Mouse (Mus musculus) gastrocnemius, postnatal 36 days (tissue): ENCODE data around the gene Lsm4. TPM values are rescaled to one million over a fixed set of nuclear protein-coding genes. Genes with fewer than 3 reads are reported as not detected.
A peak's percentile ranks its signal among the peaks of the same experiment; 100 is the strongest.

Experiments
- DNase-seq, 2 experiments: peaks; one replicate each; pipeline ENCODE4 v3.0.0; 2022
- intact Hi-C: fragments of 180-260 bp; cut with DNase I; formaldehyde crosslinking; loops from one replicate; pipeline ENCODE4 v1.15.1; 2025
- total RNA-seq, 2 experiments: library from RNA; stranded (reverse); gene quantifications; 2 replicates each; pipeline ENCODE4 v1.2.3; 2021

The Lsm4 gene
- total RNA-seq, 2 experiments from 2014 or later: 54.9 to 63.3 TPM

- no peak for DNase-seq
- intact Hi-C loops: no loop called here
These were observed 25.5 kb upstream of the Lsm4 start for GRCm38 (mm10) chr8:70647343-70648163.

GRCm38 (mm10) chr8:70648164-70648442 is 24.9 kb upstream of the Lsm4 start:
- intact Hi-C loops: no loop called here
- no peak for DNase-seq

DNA sequence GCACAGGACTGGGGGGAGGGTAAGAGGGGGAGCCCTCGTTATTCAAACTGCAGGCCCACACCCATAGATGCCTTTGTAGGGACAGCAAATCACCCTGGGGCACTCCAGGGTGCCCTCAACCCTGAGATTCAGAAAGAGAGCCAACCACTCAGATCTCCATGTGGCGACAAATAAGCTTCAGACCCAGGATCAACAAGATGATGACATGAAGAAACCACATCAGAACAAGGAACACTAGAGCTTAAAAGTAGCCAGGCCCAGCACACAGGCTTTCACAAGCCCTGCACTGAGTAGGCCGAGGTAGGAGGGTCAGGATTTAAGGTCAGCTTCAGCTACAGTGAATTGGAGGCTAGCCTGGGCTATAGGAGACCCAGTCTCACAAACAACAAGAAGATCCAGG is 24.1 kb upstream of the Lsm4 start:
- DNase-seq: no peak
- intact Hi-C loops: no loop called here

DNA sequence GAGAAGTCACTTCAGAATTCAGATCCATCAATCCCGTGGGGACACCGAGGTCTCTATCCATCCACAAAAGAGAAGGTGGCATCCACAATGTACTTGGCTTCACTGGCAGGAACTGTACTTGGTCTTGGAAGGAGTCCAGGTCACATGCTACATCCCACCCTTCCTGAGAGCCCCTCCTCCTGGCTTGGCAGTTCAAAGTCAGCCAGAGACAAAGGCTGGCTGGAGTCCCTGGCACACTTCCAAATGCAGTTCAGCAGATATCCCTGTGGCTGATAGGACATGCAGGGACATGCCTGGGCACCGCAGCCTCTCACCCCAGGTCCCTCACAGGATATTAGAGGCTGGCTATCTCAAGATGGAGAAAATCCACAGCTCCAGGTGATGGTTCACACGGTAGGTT is 23.7 kb upstream of the Lsm4 start:
- intact Hi-C loops: no loop called here
- peak; percentile 51 to 71 for DNase-seq

- intact Hi-C loops: loop anchor here (5.0 kb wide), 1 partner anchor 33 kb away; the partner anchor contains the start of gene Lrrc25
- DNase-seq: no peak
These were observed 22.7 kb upstream of the Lsm4 start for GRCm38 (mm10) chr8:70650351-70650750.

- DNase-seq: peak in 1 of 2 experiments; percentile 55
- intact Hi-C loops: loop anchor here (2.0 to 5.0 kb wide), 2 partner anchors 24 to 36 kb away; partner anchors contain the start of gene Lrrc25
These were observed 19.8 kb upstream of the Lsm4 start for GRCm38 (mm10) chr8:70653226-70653625.

GRCm38 (mm10) chr8:70654121-70654520 is 18.9 kb upstream of the Lsm4 start:
- no peak for DNase-seq
- intact Hi-C loops: loop anchor here (5.0 kb wide), 1 partner anchor 37 kb away; the partner anchor contains the start of gene Lrrc25

- DNase-seq: no peak
- intact Hi-C loops: no loop called here
These were observed 17.6 kb upstream of the Lsm4 start for GRCm38 (mm10) chr8:70655469-70655868.

DNA sequence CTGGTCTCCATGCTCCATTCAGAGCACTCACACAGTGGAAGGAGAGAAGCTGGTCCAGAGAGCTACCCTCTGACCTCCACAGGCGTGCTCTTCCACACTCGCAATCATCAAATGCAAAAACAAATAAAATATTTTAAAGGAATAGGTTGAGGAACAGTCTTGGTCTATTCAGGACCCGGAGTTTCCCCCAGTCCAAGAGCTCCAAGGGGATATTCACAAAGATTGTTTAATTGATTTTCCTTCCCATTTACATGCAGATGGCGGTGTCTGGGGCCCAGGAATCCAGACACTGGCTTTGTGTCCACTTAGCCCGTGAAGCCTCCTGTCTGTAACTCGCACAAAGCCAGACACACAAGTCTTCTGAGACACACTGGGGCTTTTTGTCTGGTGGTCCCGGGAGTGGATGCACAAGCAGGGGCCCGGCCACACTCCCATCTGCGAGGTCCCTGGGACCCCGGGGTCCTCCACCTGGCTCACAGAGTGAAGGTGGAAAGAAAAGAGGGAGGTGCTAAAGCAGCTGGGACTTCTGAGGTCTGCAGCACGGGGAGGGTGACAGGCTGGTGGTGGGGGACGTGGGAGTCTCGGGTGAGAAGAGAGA is 16.8 kb upstream of the Lsm4 start:
- DNase-seq: no peak
- intact Hi-C loops: no loop called here

- DNase-seq: no peak
- intact Hi-C loops: no loop called here
These were observed 15.8 kb upstream of the Lsm4 start for GRCm38 (mm10) chr8:70657214-70657613.

- no peak for DNase-seq
- intact Hi-C loops: no loop called here
These were observed 15.3 kb upstream of the Lsm4 start for GRCm38 (mm10) chr8:70657739-70658138.

- intact Hi-C loops: no loop called here
- DNase-seq: no peak
These were observed 14.0 kb upstream of the Lsm4 start for GRCm38 (mm10) chr8:70658897-70659603.

- DNase-seq: peak; percentile 85 to 87
- intact Hi-C loops: no loop called here
These were observed 13.3 kb upstream of the Lsm4 start for GRCm38 (mm10) chr8:70659604-70660272.

DNA sequence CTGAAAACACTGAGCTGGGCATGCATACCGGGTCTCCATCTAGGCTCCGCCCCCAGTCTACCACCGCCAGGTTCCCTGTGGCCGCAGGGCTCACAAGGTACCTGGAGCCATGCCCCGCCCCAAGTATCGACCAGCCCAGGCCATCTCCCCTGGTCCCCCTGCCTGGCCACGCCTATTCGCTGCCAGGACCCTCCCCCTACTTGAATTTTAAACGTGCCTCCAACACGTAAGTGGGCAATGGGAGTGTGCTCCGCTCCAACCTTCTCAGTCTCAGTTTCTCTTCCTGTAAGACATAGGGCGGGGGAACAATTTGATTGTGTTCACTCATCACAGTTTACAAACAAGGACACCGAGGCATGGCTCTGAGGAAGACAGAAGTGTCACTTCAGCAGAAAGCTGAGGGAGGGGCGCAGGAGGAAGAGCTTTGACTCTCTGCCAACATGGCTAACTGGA is 12.7 kb upstream of the Lsm4 start, which contains the start of gene Pgpep1:
Gene Pgpep1 (minus strand): TSS at position 116 of the 453 bp plus-strand sequence.
- peak in 1 of 2 experiments; percentile 13 for DNase-seq
- intact Hi-C loops: no loop called here

- intact Hi-C loops: no loop called here
These were observed 9.4 kb upstream of the Lsm4 start for GRCm38 (mm10) chr8:70663691-70664090.

DNA sequence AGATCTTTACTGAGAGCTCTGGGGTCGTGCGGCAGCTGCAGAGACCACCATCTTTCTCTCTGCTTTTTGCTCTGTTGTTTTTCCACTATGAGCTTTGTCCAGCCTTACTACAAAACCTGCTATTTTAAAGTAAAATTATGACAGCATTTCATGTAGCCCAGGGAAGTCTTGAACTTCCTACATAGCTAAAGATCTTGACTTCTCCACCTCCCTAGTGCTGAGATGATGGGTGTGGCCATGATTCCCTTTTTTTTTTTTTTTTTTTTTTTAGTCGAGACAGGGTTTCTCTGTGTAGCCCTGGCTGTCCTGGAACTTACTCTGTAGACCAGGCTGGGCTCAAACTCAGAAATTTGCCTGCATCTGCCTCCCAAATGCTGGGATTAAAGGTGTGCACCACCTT is 8.4 kb upstream of the Lsm4 start:
- intact Hi-C loops: no loop called here
- DNase-seq: no peak

More at GRCm38 (mm10) chr8:70663691-70664090, 9.4 kb upstream of the Lsm4 start:
- DNase-seq: no peak

DNA sequence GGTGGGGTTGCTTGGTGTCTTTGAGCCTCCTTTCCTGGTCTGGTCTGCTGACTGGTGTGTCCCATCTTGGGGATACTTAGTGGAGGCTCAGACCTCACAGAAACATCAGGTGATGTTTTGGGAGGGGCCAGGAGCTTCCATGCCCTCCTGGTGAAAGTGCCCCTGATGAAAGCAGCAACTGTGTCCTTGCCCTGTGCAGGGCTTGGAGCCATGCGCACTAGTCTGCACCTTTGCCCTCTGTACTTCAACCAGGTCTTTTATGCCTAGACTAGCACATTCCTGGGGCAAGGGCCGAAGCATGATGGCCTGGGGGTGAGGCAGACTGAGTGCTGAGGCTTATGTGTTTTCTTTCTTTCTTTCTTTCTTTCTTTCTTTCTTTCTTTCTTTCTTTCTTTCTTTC is 7.4 kb upstream of the Lsm4 start:
- intact Hi-C loops: no loop called here
- no peak for DNase-seq

GRCm38 (mm10) chr8:70667071-70667470 is 6.0 kb upstream of the Lsm4 start:
- peak; percentile 68 to 71 for DNase-seq
- intact Hi-C loops: no loop called here

DNA sequence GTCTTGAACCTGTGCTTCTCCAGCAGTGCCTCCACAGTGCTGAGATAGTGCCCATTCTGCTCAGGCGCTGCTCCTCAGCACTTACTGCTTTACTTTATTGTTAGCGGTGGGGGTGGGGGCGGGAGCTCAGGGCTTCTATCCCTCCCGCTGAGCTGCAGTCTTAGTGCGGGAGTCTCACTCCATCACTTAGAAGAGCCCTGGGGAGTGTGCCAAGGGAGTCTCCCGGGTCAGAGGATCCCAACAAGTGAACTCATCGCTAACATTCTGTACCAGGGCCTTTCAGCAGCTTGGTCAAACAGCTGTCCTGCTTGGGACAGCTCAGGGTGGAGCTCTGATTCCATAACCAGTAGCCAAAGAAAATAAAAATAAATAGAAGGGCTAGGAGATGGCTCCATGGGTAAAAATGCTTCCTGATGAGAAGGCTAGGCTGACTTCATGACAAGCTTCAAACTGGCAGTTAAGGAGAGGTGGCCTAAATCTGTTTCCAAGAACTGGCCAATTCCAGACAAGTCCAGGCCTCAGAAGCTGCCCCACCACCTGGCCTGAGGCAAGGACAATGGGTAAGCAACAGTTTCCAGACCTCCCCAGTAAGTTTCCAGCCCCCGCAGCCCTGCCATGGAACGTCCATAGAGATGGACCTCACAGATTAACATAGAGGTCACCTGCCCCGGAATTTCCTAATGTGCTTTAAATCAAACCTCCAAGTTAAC is 1.3 kb upstream of the Lsm4 start:
- DNase-seq: peak in 1 of 2 experiments; percentile 66
- intact Hi-C loops: no loop called here
